In genomic region chr8:125232724-125233123, GRCm38 (mm10) we compare ENCODE assay signal across 19 mouse cellular contexts.
DNase-seq lines count a peak whose midpoint lies in the region; ATAC-seq and TF ChIP-seq lines count a peak whose summit lies in the region.
"Had no signal": no experiment of that assay in that cellular context is flagged by ENCODE, and none has a peak within 500 bp of the region (broad histone marks: within the 10 kb centered on the region; RNA-seq: fewer than 3 reads in every experiment).

No protein-coding gene starts in this region.

- no peak overlapping the region for H3ac ChIP-seq in myocyte (ENCODE audit: control insufficient read depth, insufficient read length)

- no peak overlapping the region for H3K4me2 ChIP-seq in myocyte (ENCODE audit: low read depth)
- H3K4me2 ChIP-seq: embryonic facial prominence, embryonic 12.5 days; embryonic facial prominence, embryonic 15.5 days; hindbrain, embryonic 12.5 days; hindbrain, embryonic 15.5 days had no signal

- no peak overlapping the region for H3K4me3 ChIP-seq in myocyte
- H3K4me3 ChIP-seq: embryonic facial prominence, embryonic 12.5 days; embryonic facial prominence, embryonic 15.5 days; hindbrain, embryonic 12.5 days; hindbrain, embryonic 15.5 days had no signal

- H3K36me3 ChIP-seq in myocyte (ENCODE audit: control insufficient read depth, insufficient read depth): no peaks in the 10 kb centered on the region
- H3K36me3 ChIP-seq: embryonic facial prominence, embryonic 12.5 days; embryonic facial prominence, embryonic 15.5 days; hindbrain, embryonic 12.5 days; hindbrain, embryonic 15.5 days had no signal

- no peaks in the 10 kb centered on the region for H3K27me3 ChIP-seq in myocyte (ENCODE audit: control insufficient read depth, insufficient read depth, insufficient read length)
- H3K27me3 ChIP-seq: hindbrain, embryonic 12.5 days; hindbrain, embryonic 15.5 days had no signal

- peak; percentile 10 for DNase-seq in thymus, postnatal 0 days (ENCODE audit: low spot score)
- DNase-seq in thymus, postnatal 25 days: peak; percentile 62
- no peak for DNase-seq in layer of hippocampus, postnatal 10 days (ENCODE audit: low spot score in 2 of 2)
- DNase-seq in ovary, adult 18-20 months (ENCODE audit: low spot score): no peak
- DNase-seq: adrenal gland, postnatal 10 days; cerebellum, adult 11 months; cerebellum, adult 2 months; cerebellum, adult 9-11 months; cerebellum, postnatal 25 days; forebrain, postnatal 0 days; gastrocnemius, postnatal 25 days; heart, adult 18-20 months had no signal

- no peaks in the 10 kb centered on the region for H3K79me2 ChIP-seq in myocyte (ENCODE audit: control insufficient read depth, insufficient read depth)

- TF ChIP-seq POLR2A in myocyte (IDR thresholded peaks at IDR 0.05; ENCODE audit: insufficient read length, low read depth): no peak

- no peak for ATAC-seq in megakaryocyte, adult 5-6 weeks (ENCODE audit: poor library complexity, severe bottlenecking)
- ATAC-seq: forebrain, embryonic 14.5 days; forebrain, postnatal 0 days had no signal

TF ChIP-seq in myocyte, 11 proteins besides CTCF, POLR2A, EP300 and RAD21:
- TF ChIP-seq MYOD1 (IDR thresholded peaks at IDR 0.05; ENCODE audit: control insufficient read depth in 1 of 3, insufficient read length in 2 of 3, low read depth in 2 of 3) (peak in 1 of 3 experiments; percentile 90), MYOG (IDR thresholded peaks at IDR 0.05; ENCODE audit: control insufficient read depth in 1 of 3, insufficient read depth in 1 of 3, insufficient read length in 2 of 3, low read depth in 2 of 3) (peak in 2 of 3 experiments; percentile 23 to 87), SRF (IDR thresholded peaks at IDR 0.05; ENCODE audit: control insufficient read depth, insufficient read length, low read depth) (no peak)
TF ChIP-seq in myocyte: peak in this region for 2.

Comparison
In these comparisons a context has a peak if more than half of its experiments do, and no peak if none do; other contexts are left out.
1. DNase-seq: peak in thymus, postnatal 0 days (single experiment) and thymus, postnatal 25 days (single experiment); none in layer of hippocampus, postnatal 10 days (0 of 2) and ovary, adult 18-20 months (single experiment).